Mouse (Mus musculus) central nervous system, embryonic 14 days (tissue): Measurements from ENCODE around the gene Pml. TPM values are rescaled to one million over a fixed set of nuclear protein-coding genes. Genes with fewer than 3 reads are reported as not detected.

Experiments
- polyA plus RNA-seq: library from polyadenylated mRNA; depleted of rRNA; stranded (reverse); fragments of >200 nt; gene quantifications from 2 replicates; pipeline ENCODE4 v1.2.3, GENCODE M21; 2012; rRNA removed

Pml gene
- 8.6 and 10.5 TPM in 2 replicates for polyA plus RNA-seq

DNA sequence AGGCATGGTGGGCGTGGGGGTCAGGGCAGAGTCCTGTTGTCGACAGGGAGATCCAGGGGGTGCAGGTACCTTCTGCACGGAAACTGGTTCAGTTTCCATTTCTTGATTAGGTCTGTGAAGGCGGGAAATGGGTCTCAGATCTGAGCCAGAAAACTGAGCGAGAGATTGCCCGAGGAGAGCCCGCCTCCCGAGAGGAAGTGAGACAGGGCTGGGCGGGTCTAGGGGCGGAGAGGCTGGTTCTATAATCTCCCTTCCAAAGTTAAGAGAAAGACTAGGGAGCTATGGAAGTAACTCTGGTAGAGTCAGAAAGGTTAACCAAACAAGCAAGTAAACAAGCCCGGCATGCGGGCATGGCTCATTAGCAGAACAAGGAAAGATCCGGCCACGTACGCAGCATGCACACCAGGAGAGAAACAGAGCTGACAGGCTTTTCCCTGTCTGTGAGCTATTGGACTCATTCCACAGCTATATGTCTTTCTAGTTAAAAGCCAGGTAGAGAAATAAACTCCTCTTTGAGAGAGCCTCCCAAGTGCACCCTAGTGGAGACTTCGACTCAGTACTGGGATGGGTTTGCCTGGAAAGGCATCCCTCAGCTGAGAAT lies at the start of gene Pml:
Pml (minus strand) TSS at position 195 of the 601 bp plus-strand sequence.

DNA sequence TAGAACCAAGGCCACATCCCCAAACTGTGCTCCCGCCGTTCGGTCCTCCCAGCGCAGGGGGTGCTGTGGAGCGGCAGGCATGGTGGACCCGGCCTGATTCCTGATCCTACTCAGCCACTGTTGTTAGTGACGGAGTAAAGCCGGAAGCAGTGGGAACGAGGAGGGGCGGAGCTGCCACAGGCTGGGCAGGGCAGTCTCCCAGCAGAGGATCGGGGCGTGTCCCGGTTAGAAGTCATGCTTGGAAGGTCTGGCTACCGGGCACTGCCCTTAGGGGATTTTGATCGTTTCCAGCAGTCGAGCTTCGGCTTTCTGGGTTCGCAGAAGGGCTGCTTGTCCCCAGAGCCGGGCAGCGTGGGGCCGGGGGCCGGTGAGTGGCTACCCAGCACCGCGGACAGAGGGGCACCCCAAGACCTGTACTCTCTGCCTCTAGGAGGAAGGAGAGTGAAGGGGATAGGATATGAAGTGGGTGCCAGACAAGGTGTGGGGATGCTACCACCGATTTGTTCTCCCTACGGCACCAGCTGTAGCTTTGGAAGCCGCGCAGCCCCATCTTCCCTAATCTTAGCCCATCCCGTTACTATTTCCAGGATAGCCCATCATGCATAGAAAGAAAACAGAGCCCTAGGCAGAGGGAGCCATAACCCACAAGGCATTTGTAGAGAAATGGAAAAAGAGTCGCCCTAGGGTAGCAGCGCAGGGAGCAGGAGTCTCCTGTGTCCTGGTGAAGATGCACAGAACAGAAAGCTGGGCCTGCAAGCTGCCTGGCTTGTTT lies 3.6 kb upstream of the Pml start, which contains the start of gene Stoml1:
Stoml1 (plus strand) TSS at position 132 of the 772 bp plus-strand sequence.

GRCm38 (mm10) chr9:58203516-58204447 lies 45.8 kb downstream of the Pml start, which contains the start of the genes Islr and Islr2:
Gene Islr, minus strand, starts transcription at chr9:58204306.
Gene Islr2, minus strand, starts transcription at chr9:58204319.

Other genes with a start within 250 kb of the Pml start
- 0.54 and 0.90 TPM in 2 replicates for gene Cyp11a1, start 243.4 kb downstream of the Pml start, polyA plus RNA-seq
- 13.6 and 16.9 TPM in 2 replicates for gene Stra6, start 186.0 kb downstream of the Pml start, polyA plus RNA-seq
- gene Ccdc33, start 131.0 kb downstream of the Pml start, polyA plus RNA-seq: 1.2 TPM in 2 replicates
- gene Islr, start 45.5 kb downstream of the Pml start, polyA plus RNA-seq: 55.0 and 138 TPM in 2 replicates
- 273 and 356 TPM in 2 replicates for gene Islr2, start 45.5 kb downstream of the Pml start, polyA plus RNA-seq
- gene Stoml1, start 3.4 kb upstream of the Pml start, polyA plus RNA-seq: 107 and 109 TPM in 2 replicates
- gene Loxl1, start 63.4 kb upstream of the Pml start, polyA plus RNA-seq: 14.1 and 26.8 TPM in 2 replicates
- gene Tbc1d21, start 120.7 kb upstream of the Pml start, polyA plus RNA-seq: not detected in 2 replicates
- gene Insyn1, start 238.8 kb upstream of the Pml start, polyA plus RNA-seq: 37.9 and 38.7 TPM in 2 replicates